Mouse (Mus musculus) lung, embryonic 15.5 days (tissue): ENCODE results near the gene Hoxd3. TPM values are rescaled to one million over a fixed set of nuclear protein-coding genes. Genes with fewer than 3 reads are reported as not detected.
A peak's percentile ranks its signal among the peaks of the same experiment; 100 is the strongest.

Experiments
- ATAC-seq: fragments of 200-750 bp; cut with Nextera tagmentation; 2 replicates; pipeline ENCODE4 v1.8.0; 2017; ENCODE audit warnings: moderate number of reproducible peaks, borderline replicate concordance; ENCODE audit not compliant: low FRiP score, low TSS enrichment; ENCODE audit errors: extremely low read depth
- H3K27ac ChIP-seq: fragments of 300-500 bp; sonication (generic); 2 replicates; pipeline ENCODE4 v1.5.1; 2015; ENCODE audit warnings: moderate library complexity, mild to moderate bottlenecking, inconsistent platforms
- H3K27me3 ChIP-seq: fragments of 300-500 bp; sonication (generic); 2 replicates; pipeline ENCODE4 v1.6.1; 2015; ENCODE audit warnings: inconsistent platforms
- H3K36me3 ChIP-seq: fragments of 300-500 bp; sonication (generic); 2 replicates; pipeline ENCODE4 v1.6.1; 2015; ENCODE audit warnings: inconsistent platforms
- H3K4me1 ChIP-seq: fragments of 300-500 bp; sonication (generic); 2 replicates; pipeline ENCODE4 v1.6.1; 2015; ENCODE audit warnings: inconsistent platforms
- H3K4me2 ChIP-seq: fragments of 300-500 bp; sonication (generic); 2 replicates; pipeline ENCODE4 v1.6.1; 2015; ENCODE audit warnings: inconsistent platforms, mild to moderate bottlenecking, moderate library complexity
- H3K4me3 ChIP-seq: fragments of 300-500 bp; sonication (generic); 2 replicates; pipeline ENCODE4 v1.5.1; 2015; ENCODE audit warnings: mild to moderate bottlenecking, inconsistent platforms
- H3K9ac ChIP-seq: fragments of 300-500 bp; sonication (generic); 2 replicates; pipeline ENCODE4 v1.6.1; 2015; ENCODE audit warnings: inconsistent platforms
- H3K9me3 ChIP-seq: fragments of 300-500 bp; sonication (generic); 2 replicates; pipeline ENCODE4 v1.6.1; 2016; ENCODE audit warnings: inconsistent platforms
- WGBS: fragments of 180-500 bp; shearing (Covaris S2); methylation state at CpG from one replicate; pipeline ENCODE4 v1.1.7; 2015; 5-methylcytosine and 5-hydroxymethylcytosine counted together
- polyA plus RNA-seq: library from polyadenylated mRNA; unstranded; fragments of >200 nt; fragmentation: Nextera tagmentation; extraction: Ambion mirVana; gene quantifications from 2 replicates; pipeline ENCODE4 v1.2.1, GENCODE M21; 2015

The Hoxd3 gene
- polyA plus RNA-seq, 1 experiment from 2014 or later: 0.67 TPM

GRCm38 (mm10) chr2:74698201-74699052 lies 13.3 kb upstream of the Hoxd3 start:
- no peak for ATAC-seq

GRCm38 (mm10) chr2:74699053-74699430 lies 12.7 kb upstream of the Hoxd3 start:
- Histone ChIP-seq H3K27ac (no peak overlapping the region), H3K4me1 (peaks cover 12% of the 10 kb centered on the region), H3K9ac (no peak overlapping the region), H3K4me3 (no peak overlapping the region), H3K36me3 (no peaks in the 10 kb centered on the region), H3K4me2 (no peak overlapping the region), H3K27me3 (peaks cover 99% of the 10 kb centered on the region), H3K9me3 (no peaks in the 10 kb centered on the region)
- WGBS: 2% methylated on average over 17 of the region's 17 CpGs
- ATAC-seq: no peak

More at GRCm38 (mm10) chr2:74698201-74699052, 13.3 kb upstream of the Hoxd3 start:
- WGBS: under 1% methylated on average over 77 of the region's 86 CpGs
- H3K27ac ChIP-seq: no peak overlapping the region
- H3K4me3 ChIP-seq: peak overlapping the region; percentile 34
- H3K36me3 ChIP-seq: no peaks in the 10 kb centered on the region
- no peak overlapping the region for H3K9ac ChIP-seq
- H3K9me3 ChIP-seq: no peaks in the 10 kb centered on the region
- H3K27me3 ChIP-seq: peaks cover 99% of the 10 kb centered on the region
- peaks cover 12% of the 10 kb centered on the region for H3K4me1 ChIP-seq
- H3K4me2 ChIP-seq: peak overlapping the region; percentile 53

GRCm38 (mm10) chr2:74699664-74700545 lies 11.8 kb upstream of the Hoxd3 start:
- peaks cover 99% of the 10 kb centered on the region for H3K27me3 ChIP-seq
- H3K9me3 ChIP-seq: no peaks in the 10 kb centered on the region
- ATAC-seq: no peak
- 5% methylated on average over 23 of the region's 23 CpGs for WGBS
- no peaks in the 10 kb centered on the region for H3K36me3 ChIP-seq
- H3K4me1 ChIP-seq: peaks cover 17% of the 10 kb centered on the region
- H3K9ac ChIP-seq: no peak overlapping the region
- no peak overlapping the region for H3K4me2 ChIP-seq
- H3K27ac ChIP-seq: no peak overlapping the region
- H3K4me3 ChIP-seq: no peak overlapping the region

GRCm38 (mm10) chr2:74700546-74701112 lies 11.1 kb upstream of the Hoxd3 start:
- Histone ChIP-seq H3K36me3 (no peaks in the 10 kb centered on the region), H3K9me3 (no peaks in the 10 kb centered on the region), H3K4me1 (peaks cover 24% of the 10 kb centered on the region), H3K4me2 (no peak overlapping the region), H3K27me3 (peaks cover 99% of the 10 kb centered on the region), H3K4me3 (no peak overlapping the region), H3K9ac (no peak overlapping the region), H3K27ac (no peak overlapping the region)
- WGBS: 6% methylated on average over 22 of the region's 22 CpGs
- no peak for ATAC-seq

- H3K4me2 ChIP-seq: no peak overlapping the region
- no peaks in the 10 kb centered on the region for H3K9me3 ChIP-seq
- ATAC-seq: no peak
- no peak overlapping the region for H3K27ac ChIP-seq
- no peak overlapping the region for H3K4me3 ChIP-seq
- WGBS: 10% methylated on average over 17 of the region's 17 CpGs
- H3K4me1 ChIP-seq: peaks cover 28% of the 10 kb centered on the region
- H3K27me3 ChIP-seq: peaks cover 98% of the 10 kb centered on the region
- no peaks in the 10 kb centered on the region for H3K36me3 ChIP-seq
- H3K9ac ChIP-seq: no peak overlapping the region
These were observed 9.5 kb upstream of the Hoxd3 start for GRCm38 (mm10) chr2:74701949-74702819.

GRCm38 (mm10) chr2:74702820-74703219 lies 8.9 kb upstream of the Hoxd3 start:
- Histone ChIP-seq H3K4me3 (no peak overlapping the region), H3K27me3 (peaks cover 98% of the 10 kb centered on the region), H3K9ac (no peak overlapping the region), H3K9me3 (no peaks in the 10 kb centered on the region), H3K36me3 (no peaks in the 10 kb centered on the region), H3K4me2 (no peak overlapping the region), H3K27ac (no peak overlapping the region), H3K4me1 (peaks cover 24% of the 10 kb centered on the region)
- 17% methylated on average over 6 of the region's 6 CpGs for WGBS
- ATAC-seq: no peak

GRCm38 (mm10) chr2:74703317-74703716 lies 8.4 kb upstream of the Hoxd3 start:
- no peaks in the 10 kb centered on the region for H3K9me3 ChIP-seq
- ATAC-seq: no peak
- no peak overlapping the region for H3K27ac ChIP-seq
- peaks cover 19% of the 10 kb centered on the region for H3K4me1 ChIP-seq
- H3K4me3 ChIP-seq: no peak overlapping the region
- no peaks in the 10 kb centered on the region for H3K36me3 ChIP-seq
- peaks cover 98% of the 10 kb centered on the region for H3K27me3 ChIP-seq
- H3K4me2 ChIP-seq: no peak overlapping the region
- no peak overlapping the region for H3K9ac ChIP-seq
- 7% methylated on average over 10 of the region's 10 CpGs for WGBS

GRCm38 (mm10) chr2:74703720-74704392 lies 7.9 kb upstream of the Hoxd3 start:
- Histone ChIP-seq H3K4me3 (peak overlapping the region; percentile 46; the same call in 1 of the 2 replicates), H3K27ac (no peak overlapping the region), H3K9me3 (no peaks in the 10 kb centered on the region), H3K36me3 (no peaks in the 10 kb centered on the region), H3K4me2 (no peak overlapping the region), H3K9ac (no peak overlapping the region), H3K27me3 (peaks cover 98% of the 10 kb centered on the region), H3K4me1 (peaks cover 16% of the 10 kb centered on the region)
- WGBS: 5% methylated on average over 26 of the region's 26 CpGs
- no peak for ATAC-seq

- peaks cover 98% of the 10 kb centered on the region for H3K27me3 ChIP-seq
These were observed 7.2 kb upstream of the Hoxd3 start, which contains the start of gene Hoxd8 for GRCm38 (mm10) chr2:74704393-74704998. Gene Hoxd8, plus strand, starts transcription at chr2:74704615.

GRCm38 (mm10) chr2:74704999-74705466 lies 6.7 kb upstream of the Hoxd3 start:
- Histone ChIP-seq H3K9me3 (no peaks in the 10 kb centered on the region), H3K27ac (no peak overlapping the region), H3K4me3 (peak overlapping the region; percentile 46), H3K36me3 (no peaks in the 10 kb centered on the region), H3K27me3 (peaks cover 98% of the 10 kb centered on the region), H3K9ac (no peak overlapping the region), H3K4me2 (peak overlapping the region; percentile 83), H3K4me1 (peaks cover 16% of the 10 kb centered on the region)
- 0% methylated on average over 6 of the region's 66 CpGs for WGBS
- ATAC-seq: peak; percentile 44; the same call in 1 of the 2 replicates

More at GRCm38 (mm10) chr2:74704393-74704998, 7.2 kb upstream of the Hoxd3 start, which contains the start of gene Hoxd8:
- Histone ChIP-seq H3K27ac (no peak within 1 kb of the TSS), H3K4me3 (peak within 1 kb of the TSS; percentile 46), H3K9ac (no peak within 1 kb of the TSS), H3K4me1 (peaks cover 16% of the 10 kb centered on the region), H3K9me3 (no peaks in the 10 kb centered on the region), H3K4me2 (peak within 1 kb of the TSS; percentile 83), H3K36me3 (no peaks in the 10 kb centered on the region)
- WGBS: under 1% methylated on average over 50 of the region's 52 CpGs
- peak; percentile 20; the same call in 1 of the 2 replicates for ATAC-seq
